Mouse (Mus musculus): ENCODE measurements at regions not wholly inside any gene's neighbourhood (a gene's known extent, or its start where the extent isn't known, plus 50 kb on each side); places are given as distances from the start of the nearest gene placed in this dataset.

GRCm38 (mm10) chr1:77629496-77630281 lies 114.8 kb upstream of the Epha4 start:
- intact Hi-C loops (cut with DNase I) = loop anchor here (5.0 kb wide), 1 partner anchor 107 kb away; no protein-coding TSS in a partner anchor
- no peak for DNase-seq (ENCODE audit: extremely low spot score in 1 of 2, low spot score in 2 of 2)

GRCm38 (mm10) chr1:77628861-77629260 lies 114.0 kb upstream of the Epha4 start:
- intact Hi-C loops (cut with DNase I) = no loop called here
- DNase-seq (ENCODE audit: extremely low spot score in 1 of 2, low spot score in 2 of 2) = no peak

- no peak for DNase-seq (ENCODE audit: extremely low spot score in 1 of 2, low spot score in 2 of 2)
- intact Hi-C loops (cut with DNase I) = no loop called here
Measured at GRCm38 (mm10) chr1:77617490-77617889, 102.6 kb upstream of the Epha4 start.

- no peak for DNase-seq (ENCODE audit: extremely low spot score in 1 of 2, low spot score in 2 of 2)
- intact Hi-C loops (cut with DNase I) = no loop called here
Measured at GRCm38 (mm10) chr1:77600509-77600908, 85.6 kb upstream of the Epha4 start.

- DNase-seq (ENCODE audit: extremely low spot score in 1 of 2, low spot score in 2 of 2) = no peak
- intact Hi-C loops (cut with DNase I) = no loop called here
Measured at GRCm38 (mm10) chr1:77592649-77593048, 77.8 kb upstream of the Epha4 start.

- intact Hi-C loops (cut with DNase I) = no loop called here
- DNase-seq (ENCODE audit: extremely low spot score in 1 of 2, low spot score in 2 of 2) = no peak
Measured at GRCm38 (mm10) chr1:77592248-77592647, 77.4 kb upstream of the Epha4 start.

- no peak for DNase-seq (ENCODE audit: extremely low spot score in 1 of 2, low spot score in 2 of 2)
- intact Hi-C loops (cut with DNase I) = no loop called here
Measured at GRCm38 (mm10) chr1:77589423-77589822, 74.5 kb upstream of the Epha4 start.

- intact Hi-C loops (cut with DNase I) = no loop called here
- no peak for DNase-seq (ENCODE audit: extremely low spot score in 1 of 2, low spot score in 2 of 2)
Measured at GRCm38 (mm10) chr1:77585520-77585919, 70.6 kb upstream of the Epha4 start.

- intact Hi-C loops (cut with DNase I) = no loop called here
- peak in 1 of 2 experiments; percentile 50 for DNase-seq (ENCODE audit: extremely low spot score in 1 of 2, low spot score in 2 of 2)
Measured at GRCm38 (mm10) chr1:77568081-77568480, 53.2 kb upstream of the Epha4 start.

GRCm38 (mm10) chr1:77567657-77568056 lies 52.8 kb upstream of the Epha4 start:
- DNase-seq (ENCODE audit: extremely low spot score in 1 of 2, low spot score in 2 of 2) = peak in 1 of 2 experiments; percentile 59
- intact Hi-C loops (cut with DNase I) = no loop called here
